Mouse (Mus musculus): ENCODE results near the gene Nsa2.

DNA sequence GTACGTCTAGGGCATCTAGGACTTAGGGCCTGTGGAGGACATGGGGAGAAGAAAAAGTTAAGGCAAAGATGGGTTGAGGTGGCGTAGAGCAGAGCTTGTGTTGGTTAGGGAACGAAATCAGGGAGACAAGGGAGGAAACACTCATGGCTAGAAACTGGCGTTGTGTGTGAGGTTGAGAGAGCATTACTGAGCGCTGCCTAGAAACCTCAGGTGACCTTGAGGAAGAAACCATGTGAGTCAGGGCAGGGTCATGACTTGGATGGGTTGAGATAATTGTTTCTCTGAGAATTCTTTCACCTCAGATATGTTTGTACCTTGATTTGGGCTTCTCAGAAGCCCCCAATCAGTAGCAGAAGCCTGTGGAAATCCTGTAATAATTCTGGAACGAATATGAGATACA, 50.3 kb downstream of the Nsa2 start:
- no peak for TF ChIP-seq CTCF (IDR thresholded peaks at IDR 0.05; ENCODE audit: low read depth, low read length)
- TF ChIP-seq GATA1 (IDR thresholded peaks at IDR 0.05; ENCODE audit: borderline replicate concordance, low read length) = no peak

Measured in G1E (cell line).